Mouse (Mus musculus) kidney, postnatal 0 days (tissue): ENCODE data around the gene 2310011J03Rik. TPM values are rescaled to one million over a fixed set of nuclear protein-coding genes. Genes with fewer than 3 reads are reported as not detected.

ENCODE experiments used
- ATAC-seq: fragments of 200-750 bp; cut with Nextera tagmentation; replicated peaks from 2 replicates; pipeline ENCODE4 v1.8.0; 2017; ENCODE audit warnings: low read depth, moderate number of reproducible peaks, moderate TSS enrichment, moderate library complexity; ENCODE audit not compliant: low FRiP score
- DNase-seq: peaks from one replicate; pipeline ENCODE4 v3.0.0-alpha.2; 2016; ENCODE audit warnings: low spot score
- H3K27ac ChIP-seq: fragments of 300-500 bp; sonication (generic); 2 replicates; pipeline ENCODE4 v1.5.1; 2014; ENCODE audit warnings: mild to moderate bottlenecking
- H3K27me3 ChIP-seq: fragments of 300-500 bp; sonication (generic); 2 replicates; pipeline ENCODE4 v1.6.1; 2014; ENCODE audit warnings: low read length, mixed read lengths; ENCODE audit not compliant: insufficient read depth
- H3K36me3 ChIP-seq: fragments of 300-500 bp; sonication (generic); 2 replicates; pipeline ENCODE4 v1.6.1; 2014; ENCODE audit warnings: low read length, mixed read lengths; ENCODE audit not compliant: insufficient read depth
- H3K4me1 ChIP-seq: fragments of 300-500 bp; sonication (generic); replicated peaks from 2 replicates; pipeline ENCODE4 v1.6.1; 2014; ENCODE audit warnings: antibody characterized with exemption, low read length, mixed read lengths; ENCODE audit not compliant: insufficient read depth
- H3K4me2 ChIP-seq: fragments of 300-500 bp; sonication (generic); 2 replicates; pipeline ENCODE4 v1.6.1; 2014; ENCODE audit warnings: mild to moderate bottlenecking, low read length, moderate library complexity, mixed read lengths
- H3K4me3 ChIP-seq: fragments of 300-500 bp; sonication (generic); replicated peaks from 2 replicates; pipeline ENCODE4 v1.5.1; 2014; ENCODE audit warnings: low read depth, low read length
- H3K9ac ChIP-seq: fragments of 300-500 bp; sonication (generic); 2 replicates; pipeline ENCODE4 v1.6.1; 2014; ENCODE audit warnings: low read depth, low read length
- H3K9me3 ChIP-seq: fragments of 300-500 bp; sonication (generic); replicated peaks from 2 replicates; pipeline ENCODE4 v1.6.1; 2016; ENCODE audit warnings: low read length, inconsistent platforms, mixed read lengths
- CTCF ChIP-seq: IDR thresholded peaks from 2 replicates; pipeline ENCODE4 v1.5.1; 2016; ENCODE audit warnings: antibody characterized with exemption, low read depth, mild to moderate bottlenecking, moderate library complexity
- WGBS: fragments of 180-500 bp; shearing (Covaris S2); extraction: QIAGEN DNeasy Blood & Tissue Kit; methylation state at CpG from one replicate; pipeline ENCODE4 v1.1.7; 2014; 5-methylcytosine and 5-hydroxymethylcytosine counted together
- polyA plus RNA-seq: library from polyadenylated mRNA; unstranded; fragments of >200 nt; fragmentation: Nextera tagmentation; extraction: Ambion mirVana; gene quantifications from 2 replicates; pipeline ENCODE4 v1.2.1, GENCODE M21; 2015

The 2310011J03Rik gene
- polyA plus RNA-seq, 1 experiment from 2014 or later: 52.2 TPM

DNA sequence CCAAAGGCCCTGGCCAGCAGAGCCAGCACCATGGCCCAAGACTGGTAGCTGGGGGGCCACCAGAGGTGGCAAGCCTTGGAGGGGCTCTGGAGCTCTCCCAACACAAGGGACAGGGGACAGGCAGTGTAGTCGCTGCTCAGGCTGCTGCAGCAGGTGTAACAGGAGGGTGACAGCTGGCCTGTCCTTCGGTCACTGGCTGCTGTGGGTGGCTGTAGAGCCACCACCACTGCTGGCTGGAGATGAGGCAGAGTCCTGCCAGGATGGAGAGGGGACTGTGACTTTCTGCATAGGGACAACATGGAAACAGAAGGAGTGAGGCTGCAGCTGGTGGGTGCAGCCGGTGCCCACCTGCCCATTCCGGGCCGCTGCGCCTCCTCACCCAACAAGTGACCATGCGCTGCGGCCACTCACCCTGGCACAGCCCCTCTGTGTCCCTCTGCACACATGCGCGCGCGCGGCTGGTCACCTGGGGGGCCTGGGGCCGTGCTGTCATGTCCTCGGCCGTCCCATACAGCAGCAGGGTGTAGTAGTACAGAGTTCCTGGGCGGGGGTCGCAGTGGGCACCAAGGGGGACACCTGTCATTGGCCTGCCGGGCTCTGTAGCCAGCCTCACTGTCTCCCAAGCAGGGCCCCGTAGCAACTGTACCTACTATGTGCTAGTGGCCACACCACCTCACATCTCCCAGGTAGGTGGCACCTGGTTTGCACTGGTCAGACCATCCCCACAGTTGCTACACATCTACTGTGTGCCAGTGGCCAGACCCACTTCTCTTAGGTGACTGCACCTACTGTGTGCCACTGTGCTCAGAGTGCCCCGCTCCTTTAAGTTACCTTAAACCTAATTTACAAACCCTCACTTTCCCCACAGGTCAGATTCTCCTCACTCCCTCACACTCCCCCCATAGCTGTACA lies 1.6 kb upstream of the 2310011J03Rik start:
- H3K27me3 ChIP-seq: 0 out of 2 replicates have a peak, but pooled peaks cover 1% of the 10 kb centered on the region
- no peak for TF ChIP-seq CTCF
- ATAC-seq (no peak), DNase-seq (no peak)
- no peaks in the 10 kb centered on the region for H3K9me3 ChIP-seq
- H3K4me3 ChIP-seq: no peak overlapping the region
- no peak overlapping the region for H3K27ac ChIP-seq
- WGBS: 90% methylated on average over 18 of the region's 21 CpGs
- H3K36me3 ChIP-seq: peaks cover 3% of the 10 kb centered on the region; the same call in 1 of the 2 replicates
- peaks cover 20% of the 10 kb centered on the region for H3K4me1 ChIP-seq
- no peak overlapping the region for H3K9ac ChIP-seq
- H3K4me2 ChIP-seq: 0 out of 2 replicates have a peak overlapping the region, but pooled peaks have one; percentile 95

DNA sequence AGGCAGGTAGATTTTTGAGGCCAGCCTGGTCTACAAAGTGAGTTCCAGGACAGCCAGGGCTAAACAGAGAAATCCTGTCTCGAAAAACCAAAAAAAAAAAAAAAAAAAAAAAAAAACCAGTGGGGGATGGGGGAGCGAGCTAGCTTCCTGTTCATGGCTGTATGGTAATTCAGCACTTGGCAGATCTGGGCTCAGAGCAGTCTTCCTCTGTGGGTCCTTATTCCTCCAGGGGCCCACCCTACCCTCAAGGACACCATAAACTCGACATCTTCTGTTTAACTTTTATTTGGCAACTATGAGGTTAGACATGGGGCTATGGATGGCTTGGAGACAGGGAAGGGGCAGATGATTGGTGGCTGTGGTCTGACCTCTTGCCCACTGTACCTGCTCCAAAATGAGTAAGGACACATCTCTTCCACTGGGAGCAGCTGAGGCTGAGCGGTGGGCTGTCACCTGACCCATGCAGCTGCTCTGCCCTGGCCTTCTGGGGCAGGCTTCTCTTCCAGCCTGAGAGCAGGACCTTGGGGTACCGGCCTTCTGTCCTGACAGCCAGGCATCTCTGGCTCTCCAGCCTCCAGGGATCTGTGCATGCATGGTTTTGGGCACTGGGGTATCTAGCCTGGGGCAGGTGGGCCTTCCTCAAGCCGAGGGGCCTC lies 805 bp upstream of the 2310011J03Rik start:
- WGBS: 70% methylated on average over 6 of the region's 6 CpGs
- H3K9me3 ChIP-seq: no peaks in the 10 kb centered on the region
- ATAC-seq: no peak
- TF ChIP-seq CTCF: no peak
- H3K4me3 ChIP-seq: no peak overlapping the region
- H3K36me3 ChIP-seq: peaks cover 3% of the 10 kb centered on the region; the same call in 1 of the 2 replicates
- H3K27ac ChIP-seq: no peak overlapping the region
- H3K4me1 ChIP-seq: peaks cover 20% of the 10 kb centered on the region
- H3K27me3 ChIP-seq: peaks cover 6% of the 10 kb centered on the region; the same call in 1 of the 2 replicates
- no peak overlapping the region for H3K9ac ChIP-seq
- H3K4me2 ChIP-seq: no peak overlapping the region
- DNase-seq: no peak

GRCm38 (mm10) chr10:80317011-80317410 lies 3.3 kb downstream of the 2310011J03Rik start:
- H3K27me3 ChIP-seq: peaks cover 26% of the 10 kb centered on the region; the same call in 1 of the 2 replicates

GRCm38 (mm10) chr10:80316359-80316781 lies 4.0 kb downstream of the 2310011J03Rik start:
- no peak overlapping the region for H3K9ac ChIP-seq
- no peak overlapping the region for H3K4me2 ChIP-seq
- ATAC-seq: no peak
- 21% methylated on average over 11 of the region's 11 CpGs for WGBS
- peaks cover 29% of the 10 kb centered on the region; the same call in 1 of the 2 replicates for H3K27me3 ChIP-seq
- H3K4me3 ChIP-seq: no peak overlapping the region
- no peak for DNase-seq
- H3K36me3 ChIP-seq: peaks cover 3% of the 10 kb centered on the region; the same call in 1 of the 2 replicates
- H3K27ac ChIP-seq: no peak overlapping the region
- TF ChIP-seq CTCF: no peak
- peaks cover 7% of the 10 kb centered on the region for H3K4me1 ChIP-seq
- H3K9me3 ChIP-seq: no peaks in the 10 kb centered on the region

More at GRCm38 (mm10) chr10:80317011-80317410, 3.3 kb downstream of the 2310011J03Rik start:
- ATAC-seq: no peak
- no peak for DNase-seq
- Histone ChIP-seq H3K9ac (no peak overlapping the region), H3K36me3 (peaks cover 3% of the 10 kb centered on the region; the same call in 1 of the 2 replicates), H3K9me3 (no peaks in the 10 kb centered on the region), H3K4me1 (peaks cover 7% of the 10 kb centered on the region), H3K4me2 (no peak overlapping the region), H3K27ac (no peak overlapping the region), H3K4me3 (no peak overlapping the region)
- 34% methylated on average over 9 of the region's 10 CpGs for WGBS
- no peak for TF ChIP-seq CTCF

DNA sequence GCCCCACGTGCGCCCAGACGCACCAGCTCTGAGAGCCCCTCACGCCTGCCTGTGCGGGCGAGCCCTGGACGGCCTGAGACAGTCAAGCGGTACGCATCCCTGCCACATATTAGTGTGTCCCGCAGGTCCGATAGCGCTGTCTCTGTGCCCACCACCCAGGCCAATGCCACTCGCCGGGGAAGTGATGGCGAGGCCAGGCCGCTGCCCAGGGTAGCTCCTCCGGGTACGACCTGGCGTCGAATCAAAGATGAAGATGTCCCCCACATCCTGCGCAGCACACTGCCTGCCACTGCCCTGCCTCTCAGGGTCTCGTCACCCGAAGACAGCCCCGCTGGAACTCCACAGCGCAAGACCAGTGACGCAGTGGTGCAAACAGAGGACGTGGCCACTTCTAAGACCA lies 5.0 kb downstream of the 2310011J03Rik start:
- DNase-seq: no peak
- Histone ChIP-seq H3K36me3 (peaks cover 3% of the 10 kb centered on the region; the same call in 1 of the 2 replicates), H3K27ac (no peak overlapping the region), H3K9ac (no peak overlapping the region), H3K4me3 (no peak overlapping the region), H3K4me2 (no peak overlapping the region), H3K9me3 (no peaks in the 10 kb centered on the region), H3K27me3 (peaks cover 30% of the 10 kb centered on the region; the same call in 1 of the 2 replicates), H3K4me1 (peaks cover 7% of the 10 kb centered on the region)
- WGBS: 43% methylated on average over 27 of the region's 27 CpGs
- no peak for ATAC-seq
- no peak for TF ChIP-seq CTCF

DNA sequence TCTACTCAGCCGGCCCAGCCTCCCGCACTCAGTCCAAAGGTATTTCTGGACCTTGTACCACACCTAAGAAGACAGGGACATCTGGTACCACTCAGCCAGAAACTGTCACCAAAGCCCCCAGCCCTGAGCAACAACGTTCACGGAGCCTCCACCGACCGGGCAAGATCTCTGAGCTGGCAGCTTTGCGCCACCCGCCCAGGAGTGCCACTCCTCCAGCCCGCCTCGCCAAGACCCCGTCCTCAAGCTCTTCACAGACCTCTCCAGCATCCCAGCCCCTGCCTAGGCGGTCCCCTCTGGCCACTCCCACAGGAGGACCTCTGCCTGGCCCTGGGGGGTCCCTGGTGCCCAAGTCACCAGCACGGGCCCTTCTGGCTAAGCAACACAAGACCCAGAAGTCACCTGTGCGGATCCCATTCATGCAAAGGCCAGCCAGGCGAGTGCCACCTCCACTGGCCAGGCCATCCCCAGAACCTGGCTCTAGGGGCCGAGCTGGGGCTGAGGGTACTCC lies 5.8 kb downstream of the 2310011J03Rik start:
- WGBS: 54% methylated on average over 16 of the region's 16 CpGs
- no peaks in the 10 kb centered on the region for H3K9me3 ChIP-seq

More for the DNA sequence above, 5.8 kb downstream of the 2310011J03Rik start:
- TF ChIP-seq CTCF: no peak
- Histone ChIP-seq H3K4me1 (peaks cover 6% of the 10 kb centered on the region), H3K27me3 (peaks cover 30% of the 10 kb centered on the region; the same call in 1 of the 2 replicates), H3K4me2 (no peak overlapping the region), H3K27ac (no peak overlapping the region), H3K9ac (no peak overlapping the region), H3K36me3 (peaks cover 3% of the 10 kb centered on the region; the same call in 1 of the 2 replicates), H3K4me3 (no peak overlapping the region)
- no peak for DNase-seq
- no peak for ATAC-seq
